Mouse (Mus musculus): ENCODE data around the gene Spag7. TPM values are rescaled to one million over a fixed set of nuclear protein-coding genes. Genes with fewer than 3 reads are reported as not detected.

The Spag7 gene
- polyA plus RNA-seq, 1 experiment from 2014 or later, result 88.9 TPM

GRCm38 (mm10) chr11:70701221-70701955 lies 32.2 kb upstream of the Spag7 start:
- 11% methylated on average over 10 of the region's 10 CpGs for WGBS
- H3K27me3 ChIP-seq (replicated peaks; ENCODE audit: control insufficient read depth, insufficient read depth, low read length), result no peaks in the 10 kb centered on the region
- H3K36me3 ChIP-seq (ENCODE audit: control insufficient read depth, insufficient read depth, low read length), result peaks cover 35% of the 10 kb centered on the region
- peak overlapping the region; percentile 83 for H3K4me3 ChIP-seq (ENCODE audit: low read depth, low read length)
- DNase-seq (ENCODE audit: low spot score) (no peak), ATAC-seq (ENCODE audit: low read depth) (no peak)
- H3K27ac ChIP-seq (replicated peaks; ENCODE audit: low read depth, low read length), result no peak overlapping the region; the same call in 1 of the 2 replicates
- peak overlapping the region; percentile 93 for H3K9ac ChIP-seq (ENCODE audit: low read depth, low read length)
- peaks cover 19% of the 10 kb centered on the region for H3K4me1 ChIP-seq (ENCODE audit: control insufficient read depth, insufficient read depth, low read length)
- H3K9me3 ChIP-seq (ENCODE audit: control insufficient read depth, low read length), result no peaks in the 10 kb centered on the region
- H3K4me2 ChIP-seq (ENCODE audit: low read depth, low read length), result peak overlapping the region; percentile 69

GRCm38 (mm10) chr11:70700613-70701012 lies 31.4 kb upstream of the Spag7 start:
- DNase-seq (ENCODE audit: low spot score), result peak; percentile 50

GRCm38 (mm10) chr11:70699722-70700556 lies 30.7 kb upstream of the Spag7 start, which contains the start of the genes Inca1 and Kif1c:
Gene Inca1, minus strand, starts transcription at chr11:70700155.
Gene Kif1c, plus strand, starts transcription at chr11:70700548.
- Histone ChIP-seq H3K27ac (replicated peaks; ENCODE audit: low read depth, low read length) (peak within 1 kb of the TSS; percentile 93), H3K36me3 (ENCODE audit: control insufficient read depth, insufficient read depth, low read length) (peaks cover 20% of the 10 kb centered on the region), H3K4me1 (ENCODE audit: control insufficient read depth, insufficient read depth, low read length) (peaks cover 19% of the 10 kb centered on the region), H3K27me3 (replicated peaks; ENCODE audit: control insufficient read depth, insufficient read depth, low read length) (no peaks in the 10 kb centered on the region), H3K4me3 (ENCODE audit: low read depth, low read length) (peak within 1 kb of the TSS; percentile 83), H3K9ac (ENCODE audit: low read depth, low read length) (peak within 1 kb of the TSS; percentile 93), H3K9me3 (ENCODE audit: control insufficient read depth, low read length) (no peaks in the 10 kb centered on the region), H3K4me2 (ENCODE audit: low read depth, low read length) (peak within 1 kb of the TSS; percentile 69)
- 3% methylated on average over 30 of the region's 69 CpGs for WGBS
- DNase-seq (ENCODE audit: low spot score), result peak; percentile 94
- ATAC-seq (ENCODE audit: low read depth), result peak; percentile 95

More at GRCm38 (mm10) chr11:70700613-70701012, 31.4 kb upstream of the Spag7 start:
- H3K4me3 ChIP-seq (ENCODE audit: low read depth, low read length), result peak overlapping the region; percentile 83
- H3K36me3 ChIP-seq (ENCODE audit: control insufficient read depth, insufficient read depth, low read length), result peaks cover 27% of the 10 kb centered on the region
- no peaks in the 10 kb centered on the region for H3K9me3 ChIP-seq (ENCODE audit: control insufficient read depth, low read length)
- H3K27me3 ChIP-seq (replicated peaks; ENCODE audit: control insufficient read depth, insufficient read depth, low read length), result no peaks in the 10 kb centered on the region
- H3K4me1 ChIP-seq (ENCODE audit: control insufficient read depth, insufficient read depth, low read length), result peaks cover 19% of the 10 kb centered on the region
- 1% methylated on average over 12 of the region's 34 CpGs for WGBS
- peak overlapping the region; percentile 93 for H3K9ac ChIP-seq (ENCODE audit: low read depth, low read length)
- peak overlapping the region; percentile 93 for H3K27ac ChIP-seq (replicated peaks; ENCODE audit: low read depth, low read length)
- peak; percentile 32 for ATAC-seq (ENCODE audit: low read depth)
- peak overlapping the region; percentile 69 for H3K4me2 ChIP-seq (ENCODE audit: low read depth, low read length)

GRCm38 (mm10) chr11:70699051-70699450 lies 29.8 kb upstream of the Spag7 start:
- WGBS, result 73% methylated on average over 2 of the region's 2 CpGs
- no peaks in the 10 kb centered on the region for H3K27me3 ChIP-seq (replicated peaks; ENCODE audit: control insufficient read depth, insufficient read depth, low read length)
- H3K9me3 ChIP-seq (ENCODE audit: control insufficient read depth, low read length), result no peaks in the 10 kb centered on the region
- no peak overlapping the region for H3K4me3 ChIP-seq (ENCODE audit: low read depth, low read length)
- no peak for ATAC-seq (ENCODE audit: low read depth)
- H3K4me1 ChIP-seq (ENCODE audit: control insufficient read depth, insufficient read depth, low read length), result peaks cover 19% of the 10 kb centered on the region
- H3K27ac ChIP-seq (replicated peaks; ENCODE audit: low read depth, low read length), result no peak overlapping the region
- no peak for DNase-seq (ENCODE audit: low spot score)
- H3K4me2 ChIP-seq (ENCODE audit: low read depth, low read length), result no peak overlapping the region
- H3K36me3 ChIP-seq (ENCODE audit: control insufficient read depth, insufficient read depth, low read length), result peaks cover 11% of the 10 kb centered on the region
- H3K9ac ChIP-seq (ENCODE audit: low read depth, low read length), result no peak overlapping the region

GRCm38 (mm10) chr11:70697376-70697775 lies 28.2 kb upstream of the Spag7 start:
- 72% methylated on average over 3 of the region's 3 CpGs for WGBS

GRCm38 (mm10) chr11:70693504-70693903 lies 24.3 kb upstream of the Spag7 start:
- ATAC-seq (ENCODE audit: low read depth) (no peak), DNase-seq (ENCODE audit: low spot score) (no peak)
- Histone ChIP-seq H3K4me3 (ENCODE audit: low read depth, low read length) (no peak overlapping the region), H3K36me3 (ENCODE audit: control insufficient read depth, insufficient read depth, low read length) (no peaks in the 10 kb centered on the region), H3K27ac (replicated peaks; ENCODE audit: low read depth, low read length) (no peak overlapping the region), H3K4me2 (ENCODE audit: low read depth, low read length) (no peak overlapping the region), H3K27me3 (replicated peaks; ENCODE audit: control insufficient read depth, insufficient read depth, low read length) (no peaks in the 10 kb centered on the region), H3K9ac (ENCODE audit: low read depth, low read length) (no peak overlapping the region), H3K4me1 (ENCODE audit: control insufficient read depth, insufficient read depth, low read length) (0 out of 2 replicates have a peak, but pooled peaks cover 4% of the 10 kb centered on the region), H3K9me3 (ENCODE audit: control insufficient read depth, low read length) (no peaks in the 10 kb centered on the region)
- 58% methylated on average over 3 of the region's 3 CpGs for WGBS

More at GRCm38 (mm10) chr11:70697376-70697775, 28.2 kb upstream of the Spag7 start:
- Histone ChIP-seq H3K4me3 (ENCODE audit: low read depth, low read length) (no peak overlapping the region), H3K9me3 (ENCODE audit: control insufficient read depth, low read length) (no peaks in the 10 kb centered on the region), H3K36me3 (ENCODE audit: control insufficient read depth, insufficient read depth, low read length) (no peaks in the 10 kb centered on the region), H3K4me2 (ENCODE audit: low read depth, low read length) (no peak overlapping the region), H3K27ac (replicated peaks; ENCODE audit: low read depth, low read length) (no peak overlapping the region), H3K9ac (ENCODE audit: low read depth, low read length) (no peak overlapping the region), H3K27me3 (replicated peaks; ENCODE audit: control insufficient read depth, insufficient read depth, low read length) (no peaks in the 10 kb centered on the region), H3K4me1 (ENCODE audit: control insufficient read depth, insufficient read depth, low read length) (peaks cover 15% of the 10 kb centered on the region)
- no peak for ATAC-seq (ENCODE audit: low read depth)
- no peak for DNase-seq (ENCODE audit: low spot score)

GRCm38 (mm10) chr11:70689578-70689977 lies 20.4 kb upstream of the Spag7 start:
- no peak for ATAC-seq (ENCODE audit: low read depth)
- Histone ChIP-seq H3K4me2 (ENCODE audit: low read depth, low read length) (no peak overlapping the region), H3K9me3 (ENCODE audit: control insufficient read depth, low read length) (no peaks in the 10 kb centered on the region), H3K27ac (replicated peaks; ENCODE audit: low read depth, low read length) (no peak overlapping the region), H3K27me3 (replicated peaks; ENCODE audit: control insufficient read depth, insufficient read depth, low read length) (no peaks in the 10 kb centered on the region), H3K4me1 (ENCODE audit: control insufficient read depth, insufficient read depth, low read length) (0 out of 2 replicates have a peak, but pooled peaks cover 8% of the 10 kb centered on the region), H3K36me3 (ENCODE audit: control insufficient read depth, insufficient read depth, low read length) (0 out of 2 replicates have a peak, but pooled peaks cover 3% of the 10 kb centered on the region), H3K9ac (ENCODE audit: low read depth, low read length) (no peak overlapping the region), H3K4me3 (ENCODE audit: low read depth, low read length) (no peak overlapping the region)
- WGBS, result 43% methylated on average over 4 of the region's 4 CpGs
- DNase-seq (ENCODE audit: low spot score), result peak; percentile 29

- H3K9ac ChIP-seq (ENCODE audit: low read depth, low read length), result peak overlapping the region; percentile 84
- no peak for DNase-seq (ENCODE audit: low spot score)
- peak overlapping the region; percentile 89 for H3K27ac ChIP-seq (replicated peaks; ENCODE audit: low read depth, low read length)
- H3K27me3 ChIP-seq (replicated peaks; ENCODE audit: control insufficient read depth, insufficient read depth, low read length), result no peaks in the 10 kb centered on the region
- H3K4me3 ChIP-seq (ENCODE audit: low read depth, low read length), result peak overlapping the region; percentile 85
- WGBS, result 21% methylated on average over 8 of the region's 8 CpGs
- peaks cover 14% of the 10 kb centered on the region for H3K36me3 ChIP-seq (ENCODE audit: control insufficient read depth, insufficient read depth, low read length)
- peak overlapping the region; percentile 93 for H3K4me2 ChIP-seq (ENCODE audit: low read depth, low read length)
- ATAC-seq (ENCODE audit: low read depth), result no peak
- H3K4me1 ChIP-seq (ENCODE audit: control insufficient read depth, insufficient read depth, low read length), result 0 out of 2 replicates have a peak, but pooled peaks cover 8% of the 10 kb centered on the region
- H3K9me3 ChIP-seq (ENCODE audit: control insufficient read depth, low read length), result no peaks in the 10 kb centered on the region
These were observed 19.2 kb upstream of the Spag7 start for GRCm38 (mm10) chr11:70688372-70688771.
